Mouse (Mus musculus) embryo, embryonic 10.5 days (tissue): ENCODE results near the gene R3hdm4.
"Not testable (repeated sequence)": the region's sequence is repeated elsewhere in the genome, so short reads cannot be mapped to it uniquely, and the experiment has no call there.

ENCODE experiments used
- DNase-seq: peaks from one replicate; pipeline ENCODE4 v3.0.0-alpha.2; 2015; ENCODE audit warnings: low spot score

The R3hdm4 gene

GRCm38 (mm10) chr10:79920958-79921535 lies at the start of gene R3hdm4:
Gene R3hdm4, minus strand, starts transcription at chr10:79921208.
- DNase-seq, result no peak

GRCm38 (mm10) chr10:79970415-79971182 lies 49.6 kb upstream of the R3hdm4 start, which contains the start of gene Grin3b:
Gene Grin3b, plus strand, starts transcription at chr10:79970715.
- DNase-seq, result peak; percentile 26

DNA sequence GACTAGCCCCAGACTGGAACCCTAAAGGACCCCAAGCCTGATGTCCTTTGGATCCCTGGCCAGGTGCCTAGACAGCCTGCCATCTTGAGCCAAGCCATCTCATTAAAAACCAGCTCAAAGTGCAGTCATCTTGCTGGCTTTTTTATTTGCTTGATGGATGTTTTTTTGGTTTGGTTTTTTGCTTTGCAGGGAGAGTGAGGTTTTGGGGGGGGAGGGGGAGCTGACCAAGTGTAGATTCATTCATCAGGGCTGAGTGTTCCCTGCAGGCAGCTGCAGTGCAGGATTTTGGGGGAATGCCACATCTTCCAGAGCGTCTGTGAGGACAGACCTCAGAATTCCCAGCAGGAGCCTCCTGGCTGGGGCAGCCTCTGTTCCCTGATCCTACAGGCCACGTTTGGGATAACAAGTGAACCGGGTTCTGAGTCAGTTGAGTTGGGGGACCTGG lies 48.1 kb upstream of the R3hdm4 start:
- DNase-seq, result no peak

- DNase-seq, result no peak
These were observed 47.2 kb upstream of the R3hdm4 start for GRCm38 (mm10) chr10:79968181-79968580.

GRCm38 (mm10) chr10:79966886-79967400 lies 45.9 kb upstream of the R3hdm4 start:
- no peak for DNase-seq

DNA sequence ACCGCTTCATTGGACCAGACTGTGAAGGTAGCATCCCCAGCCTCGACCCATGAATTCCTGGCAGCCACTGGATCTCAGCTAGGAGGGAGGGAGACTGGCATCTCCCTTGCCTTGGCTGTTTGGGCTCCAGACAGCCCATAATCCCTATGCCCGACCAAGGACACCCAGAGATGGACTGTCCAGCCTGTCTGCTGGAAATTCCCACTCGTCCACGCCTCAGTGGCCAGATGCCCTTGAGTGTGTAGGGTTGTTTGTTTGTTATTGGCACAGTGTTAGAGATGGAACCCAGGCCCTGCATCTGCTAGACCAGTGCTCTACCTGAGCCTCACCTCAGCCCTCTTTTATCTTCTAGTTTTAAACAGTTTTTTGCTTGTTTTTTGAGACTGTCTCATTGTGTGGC lies 44.3 kb upstream of the R3hdm4 start:
- DNase-seq, result no peak

DNA sequence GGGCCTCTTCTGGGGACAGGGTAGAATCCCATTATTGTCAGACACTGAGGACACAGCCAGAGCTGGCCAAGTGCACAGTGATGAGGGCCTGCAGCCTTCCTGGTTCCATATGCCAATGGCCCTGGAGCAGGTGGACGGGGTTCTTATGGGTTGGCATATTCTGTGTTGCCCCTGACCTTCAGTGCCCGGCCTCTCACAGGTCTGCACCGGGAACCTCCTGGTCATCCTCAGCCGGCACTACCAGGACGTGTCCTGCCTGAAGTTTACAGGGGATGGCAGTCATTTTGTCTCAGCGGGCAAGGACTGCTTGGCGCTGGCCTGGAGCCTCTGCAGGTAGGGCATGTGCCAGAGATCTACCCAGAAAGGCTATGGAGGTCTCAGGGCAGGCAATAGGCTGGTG lies 43.7 kb upstream of the R3hdm4 start:
- no peak for DNase-seq

DNA sequence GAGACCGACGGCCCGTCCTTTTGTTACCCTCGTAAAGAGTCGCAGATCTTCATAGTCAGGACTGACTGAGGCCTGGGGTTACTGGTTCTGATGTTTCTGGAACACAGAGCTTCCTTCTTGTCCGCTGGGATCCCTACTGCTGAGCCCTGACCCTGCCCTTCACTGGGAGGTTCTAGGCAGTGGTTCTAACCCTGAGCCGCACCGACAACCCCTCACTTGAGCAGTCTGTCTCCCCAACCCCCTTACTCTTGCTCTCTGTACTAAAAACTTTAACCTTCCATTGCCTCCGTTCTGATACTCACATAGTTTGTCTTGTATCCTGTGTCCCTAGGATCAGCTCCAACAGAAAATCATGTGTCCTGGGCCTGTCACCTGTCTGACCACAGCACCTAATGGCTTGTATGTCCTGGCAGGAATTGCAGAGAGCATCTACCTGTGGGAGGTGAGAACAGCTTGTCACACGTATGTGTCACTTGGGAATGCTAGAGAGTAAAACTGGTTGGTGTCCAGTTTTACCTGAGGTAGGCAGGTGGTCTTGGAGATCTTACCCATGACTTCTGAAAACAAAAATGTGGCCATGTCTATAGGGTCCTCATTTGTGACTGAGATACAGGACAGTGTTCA lies 39.8 kb upstream of the R3hdm4 start:
- no peak for DNase-seq

GRCm38 (mm10) chr10:79959847-79960601 lies 39.0 kb upstream of the R3hdm4 start, which contains the start of gene Wdr18:
Gene Wdr18, plus strand, starts transcription at chr10:79960152.
- DNase-seq, result peak; percentile 100

GRCm38 (mm10) chr10:79959412-79959811 lies 38.4 kb upstream of the R3hdm4 start:
- DNase-seq, result not testable (repeated sequence)

DNA sequence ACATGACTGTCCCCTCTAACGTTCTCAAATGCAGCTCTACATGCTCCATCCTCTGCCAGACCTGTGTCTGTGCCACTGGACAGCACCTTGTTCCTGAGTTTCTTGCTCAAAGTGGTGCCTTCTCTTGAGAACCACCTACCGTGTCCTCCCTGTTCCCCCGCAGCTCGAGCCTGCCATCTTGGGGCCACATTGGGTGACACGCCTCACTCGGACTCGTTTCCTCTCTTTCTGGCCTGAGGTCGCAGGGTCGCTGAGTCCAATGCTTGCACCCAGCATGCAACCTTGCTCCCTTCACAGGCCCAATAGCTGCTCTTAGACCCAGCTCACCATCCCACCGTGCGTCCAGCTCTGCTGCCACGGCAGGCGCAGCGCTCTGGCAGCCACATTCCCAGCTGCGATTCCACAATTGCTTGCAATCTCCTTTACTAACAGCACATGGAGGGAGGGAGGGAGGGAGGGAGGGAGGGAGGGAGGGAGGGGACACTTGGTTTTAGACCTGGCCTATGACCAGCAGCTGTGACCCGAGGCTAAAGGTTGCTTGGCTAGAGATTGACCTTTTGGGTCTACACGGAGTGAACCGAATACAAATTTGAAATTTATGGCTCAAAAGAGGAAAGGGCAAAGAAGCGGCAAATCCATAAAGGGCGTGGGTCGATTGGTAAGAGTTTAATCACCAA lies 37.3 kb upstream of the R3hdm4 start:
- DNase-seq, result peak; percentile 91

DNA sequence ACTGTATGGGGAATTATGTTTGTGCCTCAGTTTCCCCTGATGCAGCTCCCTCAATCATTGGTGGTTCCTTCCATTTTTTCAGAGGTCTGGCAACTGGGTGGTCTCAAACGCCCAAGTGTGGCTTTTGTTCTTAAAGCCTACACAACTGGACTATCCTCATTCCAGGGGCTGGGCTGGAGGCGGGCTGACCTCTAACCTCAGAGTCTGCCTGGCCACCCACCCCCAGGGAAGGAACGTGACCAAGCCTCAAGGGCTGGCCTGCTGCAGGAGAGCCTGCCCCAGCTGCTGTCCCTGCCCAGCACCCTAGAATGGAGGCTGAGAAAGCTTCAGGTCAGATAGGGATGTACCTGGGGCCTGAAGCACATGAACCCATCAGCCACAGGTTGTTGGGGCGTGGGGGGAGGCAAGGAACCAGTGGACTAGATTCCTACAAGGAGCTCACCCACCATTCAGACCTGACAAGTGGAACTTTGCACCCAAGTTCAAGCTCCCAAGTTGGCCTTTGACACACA lies 35.7 kb upstream of the R3hdm4 start:
- peak; percentile 40 for DNase-seq

DNA sequence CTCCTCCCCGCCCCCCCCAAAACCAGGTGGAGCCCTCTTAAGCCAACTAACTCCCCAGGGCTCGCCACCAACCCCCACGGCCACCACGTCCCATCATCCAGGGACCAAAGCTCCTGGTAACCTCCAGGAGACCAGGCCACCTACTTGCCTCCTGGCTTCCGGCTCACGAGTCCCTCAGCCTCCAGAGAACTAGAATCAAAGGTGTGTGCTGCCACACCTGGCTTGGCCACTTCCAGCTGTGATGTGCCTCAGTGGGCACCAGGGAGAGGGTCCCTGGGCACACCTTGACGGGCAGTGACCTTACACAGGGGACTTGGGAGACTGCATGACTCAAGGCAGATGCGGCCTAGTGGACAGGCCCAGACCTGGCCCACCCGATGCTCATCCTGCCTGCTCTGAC lies 34.7 kb upstream of the R3hdm4 start:
- no peak for DNase-seq

DNA sequence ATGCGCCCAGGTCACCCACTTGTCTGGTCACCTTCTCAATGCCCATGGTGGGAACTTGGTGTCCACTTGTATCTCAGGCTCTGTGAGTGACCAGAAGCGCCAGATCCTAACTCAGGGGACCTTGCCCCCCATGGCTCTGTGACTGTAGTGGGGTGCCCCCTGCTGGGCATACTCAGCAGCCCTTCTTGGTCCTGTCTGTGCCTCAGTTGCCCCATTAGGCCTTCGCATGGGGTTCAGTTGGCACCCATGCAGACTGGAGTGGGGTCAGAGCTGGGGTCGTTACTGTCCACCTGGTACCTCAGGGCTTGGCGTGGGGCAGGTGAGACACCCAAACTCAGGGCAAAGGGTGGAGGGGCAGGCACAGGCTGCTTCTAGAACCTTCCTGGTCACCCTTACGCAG lies 32.9 kb upstream of the R3hdm4 start:
- no peak for DNase-seq

DNA sequence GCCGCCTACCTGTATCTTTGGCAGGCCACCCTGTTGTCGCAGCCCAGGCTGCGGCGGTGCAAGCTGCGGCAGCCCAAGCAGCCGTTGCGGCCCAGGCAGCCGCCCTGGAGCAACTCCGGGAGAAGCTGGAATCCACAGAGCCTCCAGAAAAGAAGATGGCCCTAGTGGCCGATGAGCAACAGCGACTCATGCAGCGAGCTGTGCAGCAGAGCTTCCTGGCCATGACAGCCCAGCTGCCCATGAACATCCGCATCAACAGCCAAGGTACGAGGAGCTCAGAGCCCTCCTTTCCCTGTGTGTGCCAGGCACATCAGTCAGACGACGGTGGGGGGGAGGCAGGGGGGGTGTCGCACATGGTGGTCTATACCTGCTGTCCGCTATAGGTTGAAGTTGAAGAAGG lies 29.7 kb upstream of the R3hdm4 start:
- no peak for DNase-seq

GRCm38 (mm10) chr10:79949873-79950272 lies 28.9 kb upstream of the R3hdm4 start:
- DNase-seq, result no peak

DNA sequence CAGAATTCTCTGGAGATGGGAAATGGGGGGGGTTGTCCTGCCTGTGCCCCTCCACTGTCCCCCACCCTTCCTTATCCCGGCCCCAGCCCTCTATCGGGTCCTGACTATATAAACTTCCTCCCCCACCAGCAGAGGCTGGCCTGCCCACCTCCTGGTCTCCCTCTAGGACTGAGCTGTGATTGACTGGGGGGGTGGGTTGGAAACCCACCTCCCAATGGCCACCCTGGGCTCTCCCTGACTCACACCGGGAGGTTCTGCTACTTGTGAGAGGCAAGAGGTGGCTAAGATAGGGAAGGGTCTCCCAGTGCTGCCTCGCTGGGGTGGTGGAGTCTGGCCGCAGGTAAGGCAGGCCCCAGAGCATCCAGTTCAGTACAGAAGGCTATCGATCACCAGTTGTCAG lies 26.5 kb upstream of the R3hdm4 start:
- no peak for DNase-seq

DNA sequence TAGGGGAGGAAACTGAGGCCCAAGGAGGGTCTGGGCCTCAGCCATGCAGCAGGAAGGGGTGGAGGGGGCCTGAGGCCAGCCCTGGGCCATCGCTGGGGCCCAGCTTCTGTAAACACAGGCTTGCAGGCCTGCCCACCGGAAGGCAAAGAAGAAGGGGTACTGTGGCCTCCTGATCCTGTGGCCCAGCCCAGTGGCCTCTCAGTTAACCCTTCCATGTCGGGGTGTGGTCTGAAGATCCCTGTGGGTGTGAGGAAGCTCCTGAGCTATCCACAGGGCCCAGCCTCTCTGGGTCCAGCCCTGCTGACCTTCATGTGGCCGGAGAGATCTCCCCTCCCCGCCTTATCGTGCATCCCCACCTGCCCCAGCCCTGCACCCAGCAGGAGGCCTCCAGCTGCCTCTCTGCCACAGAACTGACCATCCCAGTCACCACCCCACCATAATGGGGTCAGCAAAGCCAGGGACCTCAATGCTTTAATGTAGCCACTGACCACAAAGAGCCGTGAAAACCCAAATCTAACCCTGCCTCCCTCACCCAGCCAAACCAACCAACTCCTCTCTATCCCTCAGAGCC lies 25.8 kb upstream of the R3hdm4 start:
- peak; percentile 60 for DNase-seq

- DNase-seq, result peak; percentile 79
These were observed 24.7 kb upstream of the R3hdm4 start for GRCm38 (mm10) chr10:79945507-79946234.

- DNase-seq, result no peak
These were observed 22.5 kb upstream of the R3hdm4 start for GRCm38 (mm10) chr10:79943471-79943901.
